Comparison of ENCODE assay signal across 8 mouse cellular contexts in the genomic region with DNA sequence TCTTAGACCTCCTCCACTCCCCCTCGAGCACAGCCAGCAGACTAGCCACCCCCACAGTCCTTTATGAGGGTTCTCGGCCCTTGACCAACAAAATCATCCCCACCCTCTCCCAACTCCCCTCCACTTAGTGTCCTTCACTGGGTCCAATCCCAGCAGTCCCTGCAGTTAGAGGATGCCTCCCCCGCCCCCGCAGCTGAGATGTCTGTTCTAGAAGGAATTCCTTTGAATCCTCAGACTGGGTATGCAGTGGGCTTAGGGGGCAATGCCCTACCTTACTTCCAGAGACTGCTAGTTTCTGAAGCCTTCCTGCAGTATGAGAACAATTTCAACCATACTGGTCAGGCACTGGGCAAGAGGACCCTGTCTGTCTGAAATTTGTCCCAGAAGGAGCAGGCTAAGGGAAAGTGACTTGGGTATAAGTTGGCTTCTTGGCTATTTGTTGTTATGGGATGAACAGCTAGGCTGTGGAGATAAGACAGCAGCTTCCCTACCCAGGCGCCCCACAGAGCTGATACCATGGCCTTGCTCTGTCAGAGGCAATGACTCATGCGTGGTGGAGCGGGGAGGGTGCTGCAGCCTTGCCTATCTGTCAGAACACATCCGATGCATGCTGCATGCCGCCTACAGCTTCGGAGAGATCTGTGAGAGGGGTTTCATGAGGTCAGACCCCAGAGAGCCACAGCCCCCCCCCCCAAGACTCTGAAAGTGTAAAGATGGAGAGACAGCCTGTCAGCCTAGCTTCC. TPM values are rescaled to one million over a fixed set of nuclear protein-coding genes. Genes with fewer than 3 reads are reported as not detected.
A peak's percentile ranks its signal among the peaks of the same experiment; 100 is the strongest.
DNase-seq lines count a peak whose midpoint lies in the region; ATAC-seq and TF ChIP-seq lines count a peak whose summit lies in the region.

No protein-coding gene starts in this region.

- TF ChIP-seq CTCF in Patski (IDR thresholded peaks at IDR 0.05), result no peak

- 0 out of 2 replicates have a peak, but pooled peaks cover 6% of the 10 kb centered on the region for H3K4me1 ChIP-seq in kidney, embryonic 16.5 days (ENCODE audit: insufficient read depth, low read length)
- H3K4me1 ChIP-seq in midbrain, embryonic 16.5 days (ENCODE audit: control insufficient read depth, insufficient read depth, low read length), result no peaks in the 10 kb centered on the region

- H3K4me3 ChIP-seq in kidney, embryonic 16.5 days (ENCODE audit: low read length), result no peak overlapping the region
- no peak overlapping the region for H3K4me3 ChIP-seq in midbrain, embryonic 16.5 days (ENCODE audit: low read depth, low read length)

- in situ Hi-C loops in Patski (cut with MboI; ENCODE audit: low pct_unique_long_range_greater_than_20kb), result no loop called here

- no peak overlapping the region for H3K4me2 ChIP-seq in kidney, embryonic 16.5 days (replicated peaks; ENCODE audit: low read depth, low read length)
- H3K4me2 ChIP-seq in midbrain, embryonic 16.5 days (ENCODE audit: low read length), result no peak overlapping the region

- H3K27me3 ChIP-seq in kidney, embryonic 16.5 days (ENCODE audit: insufficient read depth, low read length), result no peaks in the 10 kb centered on the region
- H3K27me3 ChIP-seq in Patski, result no peaks in the 10 kb centered on the region
- H3K27me3 ChIP-seq in midbrain, embryonic 16.5 days (ENCODE audit: control insufficient read depth, insufficient read depth, low read depth, low read length), result no peaks in the 10 kb centered on the region

- H3K9me3 ChIP-seq in kidney, embryonic 16.5 days (ENCODE audit: low read length), result peaks cover 7% of the 10 kb centered on the region; the same call in 1 of the 2 replicates
- peaks cover 4% of the 10 kb centered on the region; the same call in 1 of the 2 replicates for H3K9me3 ChIP-seq in midbrain, embryonic 16.5 days (replicated peaks; ENCODE audit: control insufficient read depth, low read length, poor library complexity, severe bottlenecking)

- CTCF ChIA-PET in Patski (lab: Charles Lee), result interaction anchor here (0.8 to 1.3 kb wide), 2 partner anchors 9 to 20 kb away, joined by 3 read pairs; no protein-coding TSS in a partner anchor

- POLR2A ChIA-PET in Patski (lab: Charles Lee), result no interaction called here

- intact Hi-C loops in gastrocnemius, postnatal 36 days (cut with DNase I), result no loop called here

- no peak for DNase-seq in kidney, postnatal 10 days
- DNase-seq in Patski (ENCODE audit: low read depth, low spot score), result no peak
- peak; percentile 8 for DNase-seq in skeletal muscle tissue, adult 2 months (ENCODE audit: low read depth, low spot score)
- no peak for DNase-seq in gastrocnemius, postnatal 4 days (ENCODE audit: low spot score in 2 of 2)
- no peak for DNase-seq in gastrocnemius, postnatal 36 days

- H3K27ac ChIP-seq in kidney, embryonic 16.5 days (ENCODE audit: low read length), result no peak overlapping the region
- no peak overlapping the region for H3K27ac ChIP-seq in midbrain, embryonic 16.5 days (ENCODE audit: low read length)

- no peak overlapping the region for H3K9ac ChIP-seq in kidney, embryonic 16.5 days (replicated peaks; ENCODE audit: low read length)
- H3K9ac ChIP-seq in midbrain, embryonic 16.5 days (ENCODE audit: low read depth, low read length), result no peak overlapping the region

- 49% methylated on average over 10 of the region's 10 CpGs for WGBS in kidney, embryonic 16.5 days
- WGBS in midbrain, embryonic 16.5 days, result 83% methylated on average over 10 of the region's 10 CpGs

- peak; percentile 46; the same call in 1 of the 2 replicates for ATAC-seq in kidney, embryonic 16.5 days (ENCODE audit: low FRiP score, low TSS enrichment)
- ATAC-seq in Patski, result peak; percentile 63
- ATAC-seq in erythroblast, adult 5-6 weeks (replicated peaks; ENCODE audit: low FRiP score, poor library complexity, severe bottlenecking), result peak; percentile 88
- no peak for ATAC-seq in midbrain, embryonic 16.5 days

- H3K36me3 ChIP-seq in kidney, embryonic 16.5 days (ENCODE audit: insufficient read depth, low read length), result no peaks in the 10 kb centered on the region
- no peaks in the 10 kb centered on the region for H3K36me3 ChIP-seq in midbrain, embryonic 16.5 days (ENCODE audit: control insufficient read depth, insufficient read depth, low read length)

RNA-seq across cellular contexts. Expression of a gene that starts 34.1 kb away (rescaled TPM):
- polyA plus RNA-seq in kidney, embryonic 16.5 days (2015; fragmentation: Nextera tagmentation; extraction: Ambion mirVana), result 50.8 and 52.3 TPM in 2 replicates
- polyA plus RNA-seq in Patski (2021), result 34.7 TPM
- total RNA-seq in erythroblast, adult 5-6 weeks (2015; ENCODE audit: low replicate concordance), result 18.4 and 18.8 TPM in 2 replicates
- total RNA-seq in erythroblast, adult 5-6 weeks (2017; ENCODE audit: low replicate concordance), result 29.2 and 65.2 TPM in 2 replicates
- 4.7 and 6.0 TPM in 2 replicates for polyA plus RNA-seq in midbrain, embryonic 16.5 days (2015; fragmentation: Nextera tagmentation; extraction: Ambion mirVana)
- 1 to 10 TPM; 8.6 to 8.7 TPM for total RNA-seq in gastrocnemius, postnatal 4 days (2021)
- total RNA-seq in gastrocnemius, postnatal 36 days (2021), result under 1 TPM; 0.47 to 0.54 TPM

RNA-seq across cellular contexts. Expression of a gene that starts 51.3 kb away (rescaled TPM):
- 1.6 and 2.0 TPM in 2 replicates for polyA plus RNA-seq in kidney, embryonic 16.5 days (2015; fragmentation: Nextera tagmentation; extraction: Ambion mirVana)
- 17.4 TPM for polyA plus RNA-seq in Patski (2021)
- total RNA-seq in erythroblast, adult 5-6 weeks (2015; ENCODE audit: low replicate concordance), result 21.1 and 24.0 TPM in 2 replicates
- total RNA-seq in erythroblast, adult 5-6 weeks (2017; ENCODE audit: low replicate concordance), result 30.1 and 42.1 TPM in 2 replicates
- 2.3 and 2.8 TPM in 2 replicates for polyA plus RNA-seq in midbrain, embryonic 16.5 days (2015; fragmentation: Nextera tagmentation; extraction: Ambion mirVana)
- 1 to 10 TPM; 7.6 to 9.3 TPM for total RNA-seq in gastrocnemius, postnatal 4 days (2021)
- total RNA-seq in gastrocnemius, postnatal 36 days (2021), result 1 to 10 TPM; 5.6 to 7.7 TPM

Comparison
In these comparisons a context has a peak if more than half of its experiments do, and no peak if none do; other contexts are left out.
1. RNA of a gene that starts 34.1 kb away (total RNA-seq): 18.4 to 65.2 TPM in erythroblast, adult 5-6 weeks and 8.6 to 8.7 TPM in gastrocnemius, postnatal 4 days; 0.47 to 0.54 TPM in gastrocnemius, postnatal 36 days; every median in the first group is over 4 times any median in the second.